Mouse (Mus musculus): ENCODE measurements at regions not wholly inside any gene's neighbourhood (a gene's known extent, or its start where the extent isn't known, plus 50 kb on each side); places are given as distances from the start of the nearest gene placed in this dataset.
A peak's percentile ranks its signal among the peaks of the same experiment; 100 is the strongest.

DNA sequence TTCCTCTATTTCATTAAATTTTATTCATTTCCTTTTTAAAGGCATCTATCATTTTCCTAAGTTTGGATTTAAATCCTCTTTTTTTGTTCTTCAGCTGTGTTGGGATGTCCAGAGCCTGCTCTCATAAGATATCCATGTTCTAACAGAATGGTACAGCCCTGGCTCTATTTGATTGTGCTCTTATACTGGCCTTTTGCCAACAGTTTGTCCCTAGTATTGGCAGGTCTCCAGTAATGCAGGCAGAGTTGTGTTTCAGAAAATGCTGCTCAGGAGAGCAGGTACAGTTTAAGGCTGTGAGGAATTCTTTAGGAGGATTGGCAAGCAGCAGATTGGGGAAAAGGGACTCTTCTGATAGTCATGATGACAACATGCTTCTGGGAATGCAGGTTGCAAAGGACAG lies 797.1 kb upstream of the Slit2 start:
- DNase-seq (ENCODE audit: low spot score in 2 of 2) = no peak

DNA sequence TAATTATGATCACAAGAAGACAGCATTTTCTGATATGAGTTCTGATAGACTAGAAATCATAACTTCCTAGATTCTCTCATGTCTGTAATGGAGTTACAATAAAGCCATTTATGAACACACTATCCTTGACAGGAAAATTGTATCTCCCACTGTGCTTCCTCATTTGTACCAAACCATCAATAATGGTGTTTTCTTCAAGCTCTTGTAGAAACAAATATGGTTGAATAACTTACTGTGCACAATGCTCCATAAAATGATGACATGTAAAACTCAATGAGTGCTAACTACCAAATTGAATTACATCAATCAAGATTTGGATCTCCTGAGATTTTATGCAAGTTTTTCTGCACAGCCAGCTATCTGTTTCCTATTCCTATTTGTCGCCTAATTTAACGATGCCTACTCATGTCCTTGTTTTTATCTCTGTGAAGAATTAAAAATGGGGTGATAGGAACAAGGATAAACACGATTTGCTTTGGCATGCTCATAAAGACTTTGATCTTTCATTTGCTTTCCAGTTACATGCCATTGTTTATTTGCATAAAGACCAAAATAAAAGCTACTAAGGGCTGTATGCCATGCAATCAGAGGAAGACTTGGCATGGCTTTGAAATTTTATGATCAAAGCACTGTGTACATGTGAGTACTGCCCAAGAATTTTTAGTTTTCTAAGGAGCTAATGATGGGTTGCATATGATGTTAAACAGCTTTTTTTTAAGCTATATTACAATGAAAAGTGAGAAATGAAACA lies 780.6 kb upstream of the Slit2 start:
- DNase-seq (ENCODE audit: low spot score in 2 of 2) = no peak

DNA sequence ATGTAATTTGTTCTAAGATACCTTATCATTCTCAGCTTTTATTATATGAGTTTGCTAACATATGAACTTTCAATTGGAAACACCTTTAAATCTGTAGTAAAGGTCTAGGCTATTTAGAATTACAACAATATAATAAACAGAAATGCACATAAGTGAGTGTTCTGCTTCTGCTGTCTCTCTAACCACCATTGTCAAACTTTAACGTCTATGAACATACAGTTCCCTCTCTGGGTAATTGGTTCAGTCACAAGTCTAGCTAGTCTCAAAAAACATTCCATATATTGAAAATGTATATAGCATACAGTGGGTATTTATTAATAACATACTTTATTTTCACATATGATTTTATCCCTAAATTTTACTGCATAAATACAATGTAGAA lies 780.0 kb upstream of the Slit2 start:
- no peak for DNase-seq (ENCODE audit: low spot score in 2 of 2)

- DNase-seq (ENCODE audit: low spot score in 2 of 2) = no peak
Measured at GRCm38 (mm10) chr5:47210542-47210941, 772.4 kb upstream of the Slit2 start.

DNA sequence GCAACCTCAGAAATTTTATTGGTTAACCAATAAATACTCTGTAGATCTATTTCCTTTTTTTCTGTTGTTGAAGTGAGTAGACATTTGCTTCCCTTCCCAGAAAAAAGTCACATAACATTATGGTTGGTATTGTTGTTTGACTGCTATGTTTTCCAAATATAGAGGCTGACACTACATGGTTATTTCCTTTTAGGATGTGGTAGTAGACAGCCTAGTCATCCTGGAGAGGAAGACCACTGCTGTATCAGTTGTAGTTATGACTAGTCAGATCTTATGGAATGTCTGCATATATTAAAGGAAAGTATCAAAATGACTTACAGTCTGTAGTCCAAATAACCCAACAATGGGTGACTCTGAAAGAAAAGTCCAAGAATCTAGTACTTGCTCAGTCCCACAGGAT lies 767.5 kb upstream of the Slit2 start:
- DNase-seq (ENCODE audit: low spot score in 2 of 2) = no peak

DNA sequence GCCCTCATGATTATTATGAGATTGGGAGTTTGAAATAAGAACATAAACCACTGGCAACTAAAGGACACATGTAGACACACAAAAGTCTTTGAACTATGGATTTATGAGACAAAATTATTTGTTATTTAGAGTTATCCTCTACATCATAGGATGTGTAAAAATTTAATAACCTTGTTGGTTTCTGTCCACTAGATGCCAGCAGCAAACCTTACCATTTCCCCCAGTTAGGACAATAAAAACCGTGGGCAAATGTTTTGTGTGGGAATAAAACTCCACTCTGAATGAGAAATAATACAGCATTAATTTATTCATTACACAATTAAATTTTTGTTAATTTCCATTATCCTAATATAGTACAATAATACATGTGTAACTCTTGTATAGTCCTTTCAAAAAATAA lies 757.7 kb upstream of the Slit2 start:
- DNase-seq (ENCODE audit: low spot score in 2 of 2) = peak in 1 of 2 experiments; percentile 7

GRCm38 (mm10) chr5:47236094-47236493 lies 746.8 kb upstream of the Slit2 start:
- DNase-seq (ENCODE audit: low spot score in 2 of 2) = no peak

DNA sequence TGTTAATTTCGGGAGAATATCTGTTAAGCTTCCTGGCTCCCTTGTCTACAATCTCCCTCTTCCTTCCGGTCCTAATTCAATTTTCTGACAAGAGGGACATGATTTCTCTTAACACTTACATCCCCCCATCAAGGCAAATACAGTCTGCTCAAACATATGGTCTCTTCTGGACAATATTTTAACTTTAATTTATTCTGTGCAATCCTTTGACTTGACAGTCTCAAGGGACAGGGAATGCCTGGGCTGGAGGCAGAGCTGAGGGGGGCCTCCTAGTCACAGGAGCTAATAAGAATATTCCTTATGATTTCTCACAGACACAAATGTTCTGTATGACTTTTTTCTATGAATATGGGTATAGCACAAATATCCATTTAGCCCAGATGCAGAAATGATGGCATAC lies 742.9 kb upstream of the Slit2 start:
- no peak for DNase-seq (ENCODE audit: low spot score in 2 of 2)

GRCm38 (mm10) chr5:47240586-47240985 lies 742.4 kb upstream of the Slit2 start:
- no peak for DNase-seq (ENCODE audit: low spot score in 2 of 2)

DNA sequence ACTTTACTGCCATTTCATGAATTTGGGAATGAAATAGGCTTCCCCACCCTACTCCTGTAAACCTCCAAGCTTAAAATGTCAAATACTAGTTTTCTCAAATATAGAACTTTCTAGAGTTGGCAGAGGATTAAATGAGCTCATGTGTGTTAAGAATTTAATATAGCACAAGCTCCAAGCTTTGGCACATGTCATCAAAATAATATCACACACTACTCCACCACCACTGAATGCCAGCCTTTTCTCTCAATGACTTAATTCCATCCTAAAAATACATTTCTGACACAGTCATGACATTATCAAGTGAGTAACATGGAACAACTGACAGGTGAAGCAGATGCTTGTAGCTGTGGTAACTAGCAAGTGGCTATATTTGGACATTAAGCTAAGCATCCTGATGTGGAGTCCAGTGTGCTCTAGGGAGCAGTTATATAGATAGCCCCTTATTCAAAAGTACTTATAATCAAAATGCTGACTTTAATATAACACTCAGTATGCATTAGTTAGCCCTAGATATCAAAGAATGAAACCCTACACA lies 728.0 kb upstream of the Slit2 start:
- no peak for DNase-seq (ENCODE audit: low spot score in 2 of 2)

DNA sequence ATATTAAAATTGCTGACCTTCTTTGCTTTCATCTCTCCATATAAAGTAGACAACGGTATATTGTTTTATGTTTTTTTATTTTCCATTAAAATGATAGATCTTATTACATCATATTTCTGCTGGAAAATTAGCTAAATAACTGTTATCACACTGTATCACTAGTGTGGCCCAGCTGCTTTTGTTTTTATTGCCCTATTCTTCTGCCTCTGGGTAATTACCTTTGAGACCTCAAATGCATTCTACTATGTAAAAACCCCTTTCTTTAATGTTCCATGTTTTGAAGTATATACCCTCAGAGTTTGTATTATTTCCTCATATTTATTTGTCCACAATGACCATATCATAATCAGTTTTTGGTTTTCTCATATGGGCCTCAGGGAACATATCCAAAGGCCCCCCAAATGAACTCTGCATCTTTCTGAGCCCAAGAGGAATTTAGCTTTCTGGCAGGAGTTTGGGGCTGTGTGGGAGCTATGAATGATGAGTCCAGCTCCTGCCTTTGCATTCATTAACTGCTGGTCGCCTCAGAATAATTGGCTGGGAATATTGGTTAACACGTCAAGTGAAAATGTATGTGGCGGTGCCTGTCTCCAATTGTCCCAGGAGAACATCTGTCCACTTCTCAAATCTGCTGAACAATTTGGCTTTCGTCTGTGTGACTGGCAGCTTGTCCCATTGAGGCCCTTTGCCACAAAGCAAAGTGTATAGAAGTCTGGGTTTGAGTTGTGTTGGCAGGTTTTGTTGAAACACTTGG lies 721.1 kb upstream of the Slit2 start:
- peak in 1 of 2 experiments; percentile 16 for DNase-seq (ENCODE audit: low spot score in 2 of 2)

- no peak for DNase-seq (ENCODE audit: low spot score in 2 of 2)
Measured at GRCm38 (mm10) chr5:47272642-47273041, 710.3 kb upstream of the Slit2 start.

DNA sequence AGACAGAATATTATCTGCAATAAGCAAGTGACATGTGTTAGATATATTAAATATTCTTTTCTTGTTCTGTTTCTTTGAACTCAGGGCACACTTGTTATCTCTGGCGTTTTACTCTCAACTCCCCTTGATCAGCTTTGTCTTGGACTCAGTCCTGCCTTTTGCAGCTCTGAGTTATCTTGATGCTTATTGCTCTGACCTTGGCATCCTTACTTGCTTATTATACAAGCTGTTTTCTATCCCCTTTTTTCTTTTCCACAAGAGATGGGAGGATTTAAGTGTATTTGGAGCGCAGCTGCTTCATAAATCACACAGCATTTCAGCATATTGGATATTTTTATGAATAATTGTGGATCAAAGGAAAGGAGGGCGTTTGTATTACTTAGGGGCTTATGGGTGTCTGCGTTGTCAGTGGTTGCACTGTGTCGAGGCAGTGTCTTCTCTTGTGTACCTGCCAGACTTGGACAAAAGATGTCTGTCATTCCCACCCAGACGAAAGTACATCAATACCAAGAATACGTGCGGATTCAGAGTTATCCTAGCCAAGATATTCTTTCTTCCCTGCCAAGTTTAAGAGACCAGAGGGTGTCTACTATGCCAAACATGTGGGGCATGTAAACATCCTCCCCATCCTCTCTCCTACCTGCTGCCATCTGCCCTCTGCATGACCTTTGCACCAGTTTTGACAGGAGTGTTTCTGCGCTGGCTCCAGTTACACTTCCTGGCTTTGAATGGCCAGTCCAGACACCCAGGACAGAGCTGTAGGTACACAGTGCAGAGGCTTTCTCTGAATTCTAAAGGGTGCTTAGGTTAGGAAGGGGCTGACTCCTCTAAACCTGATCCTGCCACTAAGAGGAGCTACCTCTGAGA lies 709.3 kb upstream of the Slit2 start:
- DNase-seq (ENCODE audit: low spot score in 2 of 2) = no peak

GRCm38 (mm10) chr5:47274256-47274638 lies 708.7 kb upstream of the Slit2 start:
- no peak for DNase-seq (ENCODE audit: low spot score in 2 of 2)

- DNase-seq (ENCODE audit: low spot score in 2 of 2) = no peak
Measured at GRCm38 (mm10) chr5:47276231-47277195, 706.4 kb upstream of the Slit2 start.

- no peak for DNase-seq (ENCODE audit: low spot score in 2 of 2)
Measured at GRCm38 (mm10) chr5:47279630-47280029, 703.3 kb upstream of the Slit2 start.

DNA sequence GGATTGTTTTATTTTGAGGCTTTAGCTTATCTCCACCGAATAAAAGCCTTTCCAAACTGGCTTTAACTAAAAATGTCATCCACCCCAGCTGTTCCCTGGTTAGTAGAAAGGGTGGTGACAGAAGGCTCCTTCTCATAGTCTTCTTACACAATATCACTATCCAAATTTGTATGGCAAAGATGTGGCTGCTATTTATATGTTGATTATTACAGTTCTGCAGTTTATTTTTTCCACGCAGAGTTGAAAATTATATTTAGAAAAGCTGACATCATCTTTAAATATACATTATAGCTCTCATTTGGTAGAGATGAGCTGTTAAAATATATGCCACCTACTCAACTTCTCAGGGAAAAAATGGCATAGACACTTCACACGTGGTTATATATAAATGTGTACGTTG lies 683.3 kb upstream of the Slit2 start:
- DNase-seq (ENCODE audit: low spot score in 2 of 2) = peak in 1 of 2 experiments; percentile 68

- peak; percentile 4 to 20 for DNase-seq (ENCODE audit: low spot score in 2 of 2)
Measured at GRCm38 (mm10) chr5:47317506-47317905, 665.4 kb upstream of the Slit2 start.

GRCm38 (mm10) chr5:47318147-47318546 lies 664.8 kb upstream of the Slit2 start:
- no peak for DNase-seq (ENCODE audit: low spot score in 2 of 2)

DNA sequence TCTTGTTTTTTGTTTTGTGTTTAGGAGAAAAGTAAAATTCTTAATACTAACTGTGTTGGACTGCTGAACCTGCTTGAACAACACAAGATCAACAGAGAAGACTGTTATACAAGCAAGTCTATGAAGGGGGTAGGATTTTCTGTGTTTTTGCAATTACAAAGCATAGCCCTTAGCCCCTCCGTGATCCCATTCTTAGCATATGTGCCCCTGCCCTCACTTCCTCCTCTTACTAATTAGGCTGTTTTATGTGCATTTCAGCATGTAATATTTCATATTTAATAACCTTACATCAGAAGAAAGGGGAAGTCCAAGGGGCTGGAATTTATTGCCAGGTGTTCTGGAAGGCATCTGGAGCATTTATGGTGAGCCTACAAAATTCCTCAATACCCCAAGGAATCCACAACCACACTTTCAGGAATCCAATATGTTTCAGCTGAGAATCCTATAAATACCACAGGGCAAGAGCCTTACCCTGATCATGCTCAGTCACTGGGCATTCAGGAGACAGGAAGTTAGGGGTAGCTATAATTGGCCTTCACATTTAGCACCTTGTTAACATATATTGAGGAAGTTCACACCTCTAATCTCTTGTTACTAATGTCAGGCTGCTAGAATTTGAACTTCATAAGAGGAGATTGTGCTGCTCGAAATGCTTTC lies 660.3 kb upstream of the Slit2 start:
- no peak for DNase-seq (ENCODE audit: low spot score in 2 of 2)

Data from layer of hippocampus, postnatal 14 days (tissue).